Mouse (Mus musculus) heart, embryonic 12.5 days (tissue): ENCODE results near the gene Olfr631. TPM values are rescaled to one million over a fixed set of nuclear protein-coding genes. Genes with fewer than 3 reads are reported as not detected.

ENCODE experiments used
- ATAC-seq: fragments of 200-750 bp; cut with Nextera tagmentation; 2 replicates; pipeline ENCODE4 v1.8.0; 2017; ENCODE audit warnings: moderate TSS enrichment, moderate library complexity; ENCODE audit not compliant: insufficient number of reproducible peaks, low FRiP score
- H3K27ac ChIP-seq: fragments of 300-500 bp; sonication (generic); 2 replicates; pipeline ENCODE4 v1.5.1; 2016; ENCODE audit warnings: mild to moderate bottlenecking, moderate library complexity; ENCODE audit not compliant: poor library complexity, severe bottlenecking
- H3K27me3 ChIP-seq: fragments of 300-500 bp; sonication (generic); replicated peaks from 2 replicates; pipeline ENCODE4 v1.6.1; 2016; ENCODE audit warnings: mild to moderate bottlenecking, moderate library complexity
- H3K36me3 ChIP-seq: fragments of 300-500 bp; sonication (generic); 2 replicates; pipeline ENCODE4 v1.6.1; 2016; ENCODE audit warnings: mild to moderate bottlenecking, moderate library complexity
- H3K4me1 ChIP-seq: fragments of 300-500 bp; sonication (generic); replicated peaks from 2 replicates; pipeline ENCODE4 v1.6.1; 2016; ENCODE audit warnings: mild to moderate bottlenecking
- H3K4me2 ChIP-seq: fragments of 300-500 bp; sonication (generic); 2 replicates; pipeline ENCODE4 v1.6.1; 2016; ENCODE audit warnings: mild to moderate bottlenecking, moderate library complexity
- H3K4me3 ChIP-seq: fragments of 300-500 bp; sonication (generic); 2 replicates; pipeline ENCODE4 v1.5.1; 2016; ENCODE audit warnings: mild to moderate bottlenecking
- H3K9ac ChIP-seq: fragments of 300-500 bp; sonication (generic); 2 replicates; pipeline ENCODE4 v1.6.1; 2016; ENCODE audit warnings: mild to moderate bottlenecking, moderate library complexity
- H3K9me3 ChIP-seq: fragments of 300-500 bp; sonication (generic); replicated peaks from 2 replicates; pipeline ENCODE4 v1.6.1; 2016; ENCODE audit warnings: mild to moderate bottlenecking, moderate library complexity
- WGBS: fragments of 180-500 bp; shearing (Covaris S2); methylation state at CpG from one replicate; pipeline ENCODE4 v1.1.7; 2016; 5-methylcytosine and 5-hydroxymethylcytosine counted together
- polyA plus RNA-seq: library from polyadenylated mRNA; unstranded; fragments of >200 nt; fragmentation: Nextera tagmentation; extraction: Ambion mirVana; gene quantifications from 2 replicates; pipeline ENCODE4 v1.2.1, GENCODE M21; 2016

Gene Olfr631
- polyA plus RNA-seq, 1 experiment from 2014 or later = not detected

GRCm38 (mm10) chr7:103970852-103971251 lies 42.2 kb downstream of the Olfr631 start, which contains the start of gene Olfr635:
TSS of gene Olfr635 (plus strand) at chr7:103971152.
- 76% methylated on average over 1 of the region's 1 CpGs for WGBS
- no peak within 1 kb of the TSS for H3K4me3 ChIP-seq
- no peak within 1 kb of the TSS for H3K27ac ChIP-seq
- H3K4me1 ChIP-seq = no peaks in the 10 kb centered on the region
- no peaks in the 10 kb centered on the region for H3K9me3 ChIP-seq
- no peak within 1 kb of the TSS for H3K9ac ChIP-seq
- no peaks in the 10 kb centered on the region for H3K27me3 ChIP-seq
- no peak within 1 kb of the TSS for H3K4me2 ChIP-seq
- H3K36me3 ChIP-seq = no peaks in the 10 kb centered on the region
- no peak for ATAC-seq

GRCm38 (mm10) chr7:103971782-103972181 lies 43.2 kb downstream of the Olfr631 start:
- WGBS = 45% methylated on average over 1 of the region's 1 CpGs

More at GRCm38 (mm10) chr7:103971782-103972181, 43.2 kb downstream of the Olfr631 start:
- Histone ChIP-seq H3K4me3 (no peak overlapping the region), H3K27ac (no peak overlapping the region), H3K4me2 (no peak overlapping the region), H3K9me3 (0 out of 2 replicates have a peak, but pooled peaks cover 3% of the 10 kb centered on the region), H3K4me1 (no peaks in the 10 kb centered on the region), H3K36me3 (no peaks in the 10 kb centered on the region), H3K27me3 (no peaks in the 10 kb centered on the region), H3K9ac (no peak overlapping the region)
- ATAC-seq = no peak

Other genes with a start within 250 kb of the Olfr631 start
- not detected in 2 replicates for gene Olfr625-ps1, start 246.1 kb upstream of the Olfr631 start, polyA plus RNA-seq
- not detected in 2 replicates for gene Olfr243, start 214.2 kb upstream of the Olfr631 start, polyA plus RNA-seq
- gene Olfr628, start 198.5 kb upstream of the Olfr631 start, polyA plus RNA-seq = not detected in 2 replicates
- 0.08 TPM in 1 of 2 replicates, not detected in the other for gene Olfr629, start 183.9 kb upstream of the Olfr631 start, polyA plus RNA-seq
- gene Olfr630, start 171.5 kb upstream of the Olfr631 start, polyA plus RNA-seq = not detected in 2 replicates
- not detected in 2 replicates for gene Olfr69, start 157.2 kb upstream of the Olfr631 start, polyA plus RNA-seq
- gene Olfr68, start 149.1 kb upstream of the Olfr631 start, polyA plus RNA-seq = not detected in 2 replicates
- gene Olfr67, start 137.0 kb upstream of the Olfr631 start, polyA plus RNA-seq = not detected in 2 replicates
- gene Hbb-bt, start 114.8 kb upstream of the Olfr631 start, polyA plus RNA-seq = 3,072 and 3,403 TPM in 2 replicates
- gene Hbb-bs, start 100.7 kb upstream of the Olfr631 start, polyA plus RNA-seq = 2,689 and 3,022 TPM in 2 replicates
- 0.50 and 0.56 TPM in 2 replicates for gene Hbb-bh2, start 88.3 kb upstream of the Olfr631 start, polyA plus RNA-seq
- 2,015 and 2,280 TPM in 2 replicates for gene Hbb-bh1, start 85.7 kb upstream of the Olfr631 start, polyA plus RNA-seq
- gene Hbb-y, start 75.6 kb upstream of the Olfr631 start, polyA plus RNA-seq = 31,254 and 35,001 TPM in 2 replicates
- gene Olfr66, start 42.6 kb upstream of the Olfr631 start, polyA plus RNA-seq = not detected in 2 replicates
- not detected in 2 replicates for gene Olfr64, start 34.3 kb upstream of the Olfr631 start, polyA plus RNA-seq
- not detected in 2 replicates for gene Olfr65, start 25.3 kb upstream of the Olfr631 start, polyA plus RNA-seq
- not detected in 2 replicates for gene Olfr632, start 5.5 kb downstream of the Olfr631 start, polyA plus RNA-seq
- not detected in 2 replicates for gene Olfr633, start 15.6 kb downstream of the Olfr631 start, polyA plus RNA-seq
- not detected in 2 replicates for gene Olfr635, start 42.3 kb downstream of the Olfr631 start, polyA plus RNA-seq
- gene Olfr638, start 69.9 kb downstream of the Olfr631 start, polyA plus RNA-seq = 0.18 TPM in 1 of 2 replicates, not detected in the other
- 0.03 and 0.04 TPM in 2 replicates for gene Olfr639, start 88.5 kb downstream of the Olfr631 start, polyA plus RNA-seq
- not detected in 2 replicates for gene Olfr640, start 96.7 kb downstream of the Olfr631 start, polyA plus RNA-seq
- not detected in 2 replicates for gene Olfr641, start 106.6 kb downstream of the Olfr631 start, polyA plus RNA-seq
- not detected in 2 replicates for gene Olfr642, start 123.8 kb downstream of the Olfr631 start, polyA plus RNA-seq
- not detected in 2 replicates for gene 4930516K23Rik, start 132.6 kb downstream of the Olfr631 start, polyA plus RNA-seq
- not detected in 2 replicates for gene Olfr644, start 143.0 kb downstream of the Olfr631 start, polyA plus RNA-seq
- gene Olfr645, start 156.6 kb downstream of the Olfr631 start, polyA plus RNA-seq = not detected in 2 replicates
- gene Olfr646, start 176.0 kb downstream of the Olfr631 start, polyA plus RNA-seq = not detected in 2 replicates
- gene Ubqln5, start 201.0 kb downstream of the Olfr631 start, polyA plus RNA-seq = not detected in 2 replicates
- gene Olfr643, start 208.6 kb downstream of the Olfr631 start, polyA plus RNA-seq = not detected in 2 replicates
- not detected in 2 replicates for gene Ubqln3, start 214.5 kb downstream of the Olfr631 start, polyA plus RNA-seq
- gene Ubqlnl, start 221.7 kb downstream of the Olfr631 start, polyA plus RNA-seq = not detected in 2 replicates
- not detected in 2 replicates for gene Olfm5, start 236.0 kb downstream of the Olfr631 start, polyA plus RNA-seq